Mouse (Mus musculus) thymus, adult 2 months (tissue): ENCODE data around the gene Pgpep1l.

Source experiments
- CTCF ChIP-seq: fragments of 200-500 bp; IDR thresholded peaks from 2 replicates; pipeline ENCODE4 v1.5.1; 2012; ENCODE audit warnings: mild to moderate bottlenecking, control low read depth, low read length, moderate library complexity, borderline replicate concordance; ENCODE audit not compliant: control insufficient read depth, poor library complexity, insufficient read depth; ENCODE audit errors: extremely low read depth
- POLR2A ChIP-seq: fragments of 200-500 bp; IDR thresholded peaks from 2 replicates; pipeline ENCODE4 v1.6.1; 2012; ENCODE audit warnings: mild to moderate bottlenecking, low read length, control low read depth, moderate library complexity; ENCODE audit not compliant: control insufficient read depth, poor library complexity, insufficient read depth; ENCODE audit errors: extremely low read depth

GRCm38 (mm10) chr7:68189691-68190456 lies 74.2 kb downstream of the Pgpep1l start:
- peak; percentile 53; the same call in 1 of the 2 replicates for TF ChIP-seq CTCF
- no peak for TF ChIP-seq POLR2A
